Mouse (Mus musculus): ENCODE results near the gene Gm10251.
"Not testable (repeated sequence)": the region's sequence is repeated elsewhere in the genome, so short reads cannot be mapped to it uniquely, and the experiment has no call there.

Gene Gm10251

GRCm38 (mm10) chr14:6684070-6684469 is at the start of gene Gm10251:
Gene Gm10251 (minus strand): TSS chr14:6684170.
- not testable (repeated sequence) for DNase-seq

GRCm38 (mm10) chr14:6720151-6720550 is 36.2 kb upstream of the Gm10251 start, which contains the start of gene Gm8050:
Gene Gm8050 (minus strand): TSS chr14:6720251.
- not testable (repeated sequence) for DNase-seq

DNA sequence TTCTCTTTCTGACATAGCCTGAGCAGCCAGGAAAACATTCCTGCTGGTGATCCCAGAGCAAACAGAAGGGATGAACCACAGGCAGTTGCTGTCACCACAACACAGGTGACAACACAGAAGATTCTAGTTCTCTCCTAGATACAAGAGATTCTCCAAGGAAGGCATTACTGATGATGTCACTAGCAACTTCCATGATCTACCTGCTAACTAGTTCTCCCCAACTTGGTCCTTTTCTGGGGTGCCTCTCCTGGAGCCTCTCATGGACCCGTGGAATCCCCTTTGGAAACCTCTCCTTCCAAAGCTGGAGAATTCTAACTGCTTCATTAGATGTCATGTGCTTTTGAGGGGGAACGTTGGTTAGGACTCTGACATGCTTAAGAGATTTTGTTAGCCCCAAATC is 61.7 kb downstream of the Gm10251 start, which contains the start of gene Gm3460:
TSS of gene Gm3460 (minus strand) at position 101 of the 400 bp plus-strand sequence.
- DNase-seq: not testable (repeated sequence)

DNA sequence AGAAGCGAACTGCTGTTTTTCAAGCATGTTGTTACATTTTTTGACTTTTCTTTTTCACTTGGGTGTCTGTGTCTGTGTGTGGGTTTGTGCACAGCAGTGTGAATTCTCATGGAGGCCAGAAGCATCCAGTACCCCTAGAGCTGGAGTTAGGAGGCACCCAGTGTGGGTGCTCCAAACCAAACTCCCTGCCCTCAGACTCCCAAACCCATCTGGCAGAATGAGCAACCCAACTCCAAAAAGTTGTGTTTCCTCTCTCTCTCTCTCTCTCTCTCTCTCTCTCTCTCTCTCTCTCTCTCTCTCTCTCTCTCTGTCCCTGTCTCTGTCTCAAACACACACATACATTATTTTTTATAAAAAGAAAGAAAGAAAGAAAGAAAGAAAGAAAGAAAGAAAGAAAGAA is 77.5 kb downstream of the Gm10251 start:
- DNase-seq: not testable (repeated sequence)

GRCm38 (mm10) chr14:6605004-6605403 is 79.0 kb downstream of the Gm10251 start:
- DNase-seq: peak; percentile 5

DNA sequence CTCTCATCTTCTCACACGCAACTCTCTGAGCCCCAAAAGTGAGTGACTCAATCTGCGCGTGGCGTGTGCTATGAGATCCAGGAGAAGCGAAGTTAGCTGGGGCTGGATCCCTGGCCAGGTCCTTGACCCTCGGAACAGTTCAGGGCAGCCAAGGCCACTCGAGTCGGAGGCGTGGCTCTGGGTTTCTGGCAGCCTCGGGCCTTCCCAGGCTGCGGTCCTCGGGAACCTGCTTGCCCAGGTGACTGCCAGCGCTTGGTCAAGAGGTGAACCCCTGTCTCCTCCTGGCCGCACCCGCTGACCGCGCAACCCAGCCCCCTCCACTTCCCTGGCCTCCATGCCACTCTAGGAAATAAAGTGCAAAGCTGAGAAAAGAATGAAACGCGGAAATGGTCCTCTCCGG is 79.4 kb downstream of the Gm10251 start:
- DNase-seq: peak; percentile 1

- DNase-seq: not testable (repeated sequence)
Measured at GRCm38 (mm10) chr14:6590513-6590912, 93.5 kb downstream of the Gm10251 start, which contains the start of gene Gm3629. Gene Gm3629 (minus strand): TSS chr14:6590613.

Measured in liver (tissue).